Mouse (Mus musculus) neural tube, embryonic 14.5 days (tissue): ENCODE results near the gene Ccdc85c. TPM values are rescaled to one million over a fixed set of nuclear protein-coding genes. Genes with fewer than 3 reads are reported as not detected.

Source experiments
- ATAC-seq: fragments of 200-750 bp; cut with Nextera tagmentation; 2 replicates; pipeline ENCODE4 v1.8.0; 2017; ENCODE audit warnings: low read depth, mild to moderate bottlenecking, moderate TSS enrichment, moderate library complexity
- H3K27ac ChIP-seq: fragments of 300-500 bp; sonication (generic); 2 replicates; pipeline ENCODE4 v1.5.1; 2014; ENCODE audit warnings: low read depth, mild to moderate bottlenecking, control low read depth, low read length, moderate library complexity, mixed read lengths
- H3K27me3 ChIP-seq: fragments of 300-500 bp; sonication (generic); 2 replicates; pipeline ENCODE4 v1.6.1; 2014; ENCODE audit warnings: low read length; ENCODE audit not compliant: control insufficient read depth, insufficient read depth
- H3K36me3 ChIP-seq: fragments of 300-500 bp; sonication (generic); 2 replicates; pipeline ENCODE4 v1.6.1; 2014; ENCODE audit warnings: low read length, mixed read lengths; ENCODE audit not compliant: control insufficient read depth, insufficient read depth
- H3K4me1 ChIP-seq: fragments of 300-500 bp; sonication (generic); 2 replicates; pipeline ENCODE4 v1.6.1; 2014; ENCODE audit warnings: low read length; ENCODE audit not compliant: control insufficient read depth, insufficient read depth
- H3K4me2 ChIP-seq: fragments of 300-500 bp; sonication (generic); 2 replicates; pipeline ENCODE4 v1.6.1; 2014; ENCODE audit warnings: mild to moderate bottlenecking, low read depth, low read length, control low read depth
- H3K4me3 ChIP-seq: fragments of 300-500 bp; sonication (generic); 2 replicates; pipeline ENCODE4 v1.5.1; 2014; ENCODE audit warnings: low read depth, low read length, control low read depth, mixed read lengths
- H3K9ac ChIP-seq: fragments of 300-500 bp; sonication (generic); replicated peaks from 2 replicates; pipeline ENCODE4 v1.6.1; 2014; ENCODE audit warnings: low read depth, mild to moderate bottlenecking, control low read depth, low read length, mixed read lengths
- H3K9me3 ChIP-seq: fragments of 300-500 bp; sonication (generic); 2 replicates; pipeline ENCODE4 v1.6.1; 2016; ENCODE audit warnings: low read length; ENCODE audit not compliant: control insufficient read depth
- WGBS: fragments of 180-500 bp; shearing (Covaris S2); extraction: QIAGEN DNeasy Blood & Tissue Kit; methylation state at CpG from one replicate; pipeline ENCODE4 v1.1.7; 2014; 5-methylcytosine and 5-hydroxymethylcytosine counted together
- polyA plus RNA-seq: library from polyadenylated mRNA; unstranded; fragments of >200 nt; fragmentation: Nextera tagmentation; extraction: Ambion mirVana; gene quantifications from 2 replicates; pipeline ENCODE4 v1.2.1, GENCODE M21; 2014

Gene Ccdc85c
- polyA plus RNA-seq, 1 experiment from 2014 or later, result 17.3 TPM

GRCm38 (mm10) chr12:108221206-108221605, 54.0 kb downstream of the Ccdc85c start:
- WGBS, result 51% methylated on average over 10 of the region's 10 CpGs

GRCm38 (mm10) chr12:108220621-108221020, 54.6 kb downstream of the Ccdc85c start:
- H3K4me1 ChIP-seq, result peaks cover 58% of the 10 kb centered on the region
- WGBS, result 38% methylated on average over 12 of the region's 12 CpGs

More at GRCm38 (mm10) chr12:108221206-108221605, 54.0 kb downstream of the Ccdc85c start:
- no peak overlapping the region for H3K4me3 ChIP-seq
- H3K27ac ChIP-seq, result peak overlapping the region; percentile 87
- no peak overlapping the region for H3K9ac ChIP-seq
- no peaks in the 10 kb centered on the region for H3K9me3 ChIP-seq
- H3K4me1 ChIP-seq, result peaks cover 57% of the 10 kb centered on the region
- no peaks in the 10 kb centered on the region for H3K27me3 ChIP-seq
- H3K4me2 ChIP-seq, result no peak overlapping the region
- ATAC-seq, result peak; percentile 16; the same call in 1 of the 2 replicates
- H3K36me3 ChIP-seq, result no peaks in the 10 kb centered on the region

GRCm38 (mm10) chr12:108219825-108220616, 55.2 kb downstream of the Ccdc85c start:
- peak overlapping the region; percentile 87 for H3K27ac ChIP-seq
- H3K4me1 ChIP-seq, result peaks cover 58% of the 10 kb centered on the region
- H3K4me2 ChIP-seq, result no peak overlapping the region
- 56% methylated on average over 20 of the region's 21 CpGs for WGBS
- no peak overlapping the region for H3K4me3 ChIP-seq
- H3K9ac ChIP-seq, result no peak overlapping the region
- H3K36me3 ChIP-seq, result no peaks in the 10 kb centered on the region
- no peak for ATAC-seq
- H3K27me3 ChIP-seq, result no peaks in the 10 kb centered on the region
- H3K9me3 ChIP-seq, result no peaks in the 10 kb centered on the region

More at GRCm38 (mm10) chr12:108220621-108221020, 54.6 kb downstream of the Ccdc85c start:
- Histone ChIP-seq H3K9me3 (no peaks in the 10 kb centered on the region), H3K9ac (no peak overlapping the region), H3K27me3 (no peaks in the 10 kb centered on the region), H3K36me3 (no peaks in the 10 kb centered on the region), H3K27ac (peak overlapping the region; percentile 87), H3K4me3 (no peak overlapping the region), H3K4me2 (0 out of 2 replicates have a peak overlapping the region, but pooled peaks have one; percentile 4)
- peak; percentile 33; the same call in 1 of the 2 replicates for ATAC-seq

GRCm38 (mm10) chr12:108219163-108219562, 56.1 kb downstream of the Ccdc85c start:
- 30% methylated on average over 15 of the region's 15 CpGs for WGBS
- Histone ChIP-seq H3K4me1 (peaks cover 61% of the 10 kb centered on the region), H3K4me3 (no peak overlapping the region), H3K4me2 (no peak overlapping the region), H3K9ac (peak overlapping the region; percentile 4; the same call in 1 of the 2 replicates), H3K9me3 (no peaks in the 10 kb centered on the region), H3K27me3 (no peaks in the 10 kb centered on the region), H3K27ac (peak overlapping the region; percentile 87), H3K36me3 (no peaks in the 10 kb centered on the region)
- no peak for ATAC-seq

GRCm38 (mm10) chr12:108217572-108217971, 57.7 kb downstream of the Ccdc85c start:
- peaks cover 74% of the 10 kb centered on the region for H3K4me1 ChIP-seq
- H3K9ac ChIP-seq, result no peak overlapping the region
- H3K4me3 ChIP-seq, result no peak overlapping the region
- H3K4me2 ChIP-seq, result no peak overlapping the region
- H3K27ac ChIP-seq, result peak overlapping the region; percentile 87
- H3K36me3 ChIP-seq, result no peaks in the 10 kb centered on the region
- no peaks in the 10 kb centered on the region for H3K27me3 ChIP-seq
- H3K9me3 ChIP-seq, result no peaks in the 10 kb centered on the region
- ATAC-seq, result no peak
- WGBS, result 64% methylated on average over 5 of the region's 5 CpGs

- 41% methylated on average over 11 of the region's 11 CpGs for WGBS
Measured at GRCm38 (mm10) chr12:108216611-108217370, 58.4 kb downstream of the Ccdc85c start.

GRCm38 (mm10) chr12:108215090-108215489, 60.1 kb downstream of the Ccdc85c start:
- ATAC-seq, result no peak
- no peaks in the 10 kb centered on the region for H3K36me3 ChIP-seq

More at GRCm38 (mm10) chr12:108216611-108217370, 58.4 kb downstream of the Ccdc85c start:
- Histone ChIP-seq H3K4me1 (peaks cover 82% of the 10 kb centered on the region), H3K9me3 (no peaks in the 10 kb centered on the region), H3K4me3 (no peak overlapping the region), H3K9ac (no peak overlapping the region; the same call in 1 of the 2 replicates), H3K27ac (peak overlapping the region; percentile 66), H3K36me3 (no peaks in the 10 kb centered on the region), H3K27me3 (no peaks in the 10 kb centered on the region), H3K4me2 (no peak overlapping the region)
- ATAC-seq, result no peak

GRCm38 (mm10) chr12:108213090-108214041, 61.9 kb downstream of the Ccdc85c start:
- Histone ChIP-seq H3K27ac (peak overlapping the region; percentile 7), H3K9me3 (no peaks in the 10 kb centered on the region), H3K27me3 (no peaks in the 10 kb centered on the region), H3K4me1 (peaks cover 61% of the 10 kb centered on the region), H3K36me3 (no peaks in the 10 kb centered on the region), H3K9ac (0 out of 2 replicates have a peak overlapping the region, but pooled peaks have one; percentile 7), H3K4me3 (no peak overlapping the region), H3K4me2 (no peak overlapping the region)
- WGBS, result 32% methylated on average over 18 of the region's 18 CpGs
- 0 out of 2 replicates have a peak, but pooled peaks have one; percentile 6 for ATAC-seq

More at GRCm38 (mm10) chr12:108215090-108215489, 60.1 kb downstream of the Ccdc85c start:
- no peak overlapping the region for H3K27ac ChIP-seq
- WGBS, result 66% methylated on average over 8 of the region's 8 CpGs
- no peaks in the 10 kb centered on the region for H3K27me3 ChIP-seq
- no peak overlapping the region for H3K9ac ChIP-seq
- H3K4me1 ChIP-seq, result peaks cover 70% of the 10 kb centered on the region
- no peaks in the 10 kb centered on the region for H3K9me3 ChIP-seq
- H3K4me3 ChIP-seq, result no peak overlapping the region
- no peak overlapping the region for H3K4me2 ChIP-seq
